Mouse (Mus musculus): ENCODE measurements around the gene Aen.

Aen gene

GRCm38 (mm10) chr7:78893917-78894316, 1.7 kb upstream of the Aen start:
- no peak for DNase-seq (ENCODE audit: low read depth, low spot score)

GRCm38 (mm10) chr7:78895021-78895652, 517 bp upstream of the Aen start:
- DNase-seq (ENCODE audit: low read depth, low spot score), result no peak

- DNase-seq (ENCODE audit: low read depth, low spot score), result no peak
Measured at GRCm38 (mm10) chr7:78897567-78897966, 1.9 kb downstream of the Aen start.

- DNase-seq (ENCODE audit: low read depth, low spot score), result no peak
Measured at GRCm38 (mm10) chr7:78903174-78903870, 7.7 kb downstream of the Aen start.

GRCm38 (mm10) chr7:78904175-78904574, 8.5 kb downstream of the Aen start:
- DNase-seq (ENCODE audit: low read depth, low spot score), result no peak

- no peak for DNase-seq (ENCODE audit: low read depth, low spot score)
Measured at GRCm38 (mm10) chr7:78909026-78909425, 13.4 kb downstream of the Aen start.

GRCm38 (mm10) chr7:78910336-78911098, 14.9 kb downstream of the Aen start:
- no peak for DNase-seq (ENCODE audit: low read depth, low spot score)

- DNase-seq (ENCODE audit: low read depth, low spot score), result no peak
Measured at GRCm38 (mm10) chr7:78911209-78911608, 15.6 kb downstream of the Aen start.

- DNase-seq (ENCODE audit: low read depth, low spot score), result no peak
Measured at GRCm38 (mm10) chr7:78912253-78912973, 16.8 kb downstream of the Aen start.

GRCm38 (mm10) chr7:78912974-78913474, 17.4 kb downstream of the Aen start, which contains the start of gene Isg20:
Gene Isg20, plus strand, starts transcription at chr7:78913424.
- DNase-seq (ENCODE audit: low read depth, low spot score), result no peak

- no peak for DNase-seq (ENCODE audit: low read depth, low spot score)
Measured at GRCm38 (mm10) chr7:78913649-78914544, 18.2 kb downstream of the Aen start.

GRCm38 (mm10) chr7:78914545-78914845, 18.8 kb downstream of the Aen start:
- no peak for DNase-seq (ENCODE audit: low read depth, low spot score)

GRCm38 (mm10) chr7:78914896-78915510, 19.3 kb downstream of the Aen start:
- DNase-seq (ENCODE audit: low read depth, low spot score), result no peak

GRCm38 (mm10) chr7:78918686-78919085, 23.0 kb downstream of the Aen start:
- DNase-seq (ENCODE audit: low read depth, low spot score), result no peak

GRCm38 (mm10) chr7:78922506-78922905, 26.9 kb downstream of the Aen start:
- DNase-seq (ENCODE audit: low read depth, low spot score), result no peak

GRCm38 (mm10) chr7:78924300-78924699, 28.6 kb downstream of the Aen start:
- peak; percentile 72 for DNase-seq (ENCODE audit: low read depth, low spot score)

GRCm38 (mm10) chr7:78924796-78925195, 29.1 kb downstream of the Aen start:
- DNase-seq (ENCODE audit: low read depth, low spot score), result no peak

GRCm38 (mm10) chr7:78925680-78926079, 30.0 kb downstream of the Aen start:
- DNase-seq (ENCODE audit: low read depth, low spot score), result no peak

- DNase-seq (ENCODE audit: low read depth, low spot score), result no peak
Measured at GRCm38 (mm10) chr7:78926156-78926555, 30.5 kb downstream of the Aen start.

GRCm38 (mm10) chr7:78927266-78927665, 31.6 kb downstream of the Aen start:
- DNase-seq (ENCODE audit: low read depth, low spot score), result no peak

Data from retina, postnatal 7 days (tissue).